Mouse (Mus musculus): ENCODE results near the gene Smarcc2.
A peak's percentile ranks its signal among the peaks of the same experiment; 100 is the strongest.
"Not testable (repeated sequence)": the region's sequence is repeated elsewhere in the genome, so short reads cannot be mapped to it uniquely, and the experiment has no call there.

Smarcc2 gene

DNA sequence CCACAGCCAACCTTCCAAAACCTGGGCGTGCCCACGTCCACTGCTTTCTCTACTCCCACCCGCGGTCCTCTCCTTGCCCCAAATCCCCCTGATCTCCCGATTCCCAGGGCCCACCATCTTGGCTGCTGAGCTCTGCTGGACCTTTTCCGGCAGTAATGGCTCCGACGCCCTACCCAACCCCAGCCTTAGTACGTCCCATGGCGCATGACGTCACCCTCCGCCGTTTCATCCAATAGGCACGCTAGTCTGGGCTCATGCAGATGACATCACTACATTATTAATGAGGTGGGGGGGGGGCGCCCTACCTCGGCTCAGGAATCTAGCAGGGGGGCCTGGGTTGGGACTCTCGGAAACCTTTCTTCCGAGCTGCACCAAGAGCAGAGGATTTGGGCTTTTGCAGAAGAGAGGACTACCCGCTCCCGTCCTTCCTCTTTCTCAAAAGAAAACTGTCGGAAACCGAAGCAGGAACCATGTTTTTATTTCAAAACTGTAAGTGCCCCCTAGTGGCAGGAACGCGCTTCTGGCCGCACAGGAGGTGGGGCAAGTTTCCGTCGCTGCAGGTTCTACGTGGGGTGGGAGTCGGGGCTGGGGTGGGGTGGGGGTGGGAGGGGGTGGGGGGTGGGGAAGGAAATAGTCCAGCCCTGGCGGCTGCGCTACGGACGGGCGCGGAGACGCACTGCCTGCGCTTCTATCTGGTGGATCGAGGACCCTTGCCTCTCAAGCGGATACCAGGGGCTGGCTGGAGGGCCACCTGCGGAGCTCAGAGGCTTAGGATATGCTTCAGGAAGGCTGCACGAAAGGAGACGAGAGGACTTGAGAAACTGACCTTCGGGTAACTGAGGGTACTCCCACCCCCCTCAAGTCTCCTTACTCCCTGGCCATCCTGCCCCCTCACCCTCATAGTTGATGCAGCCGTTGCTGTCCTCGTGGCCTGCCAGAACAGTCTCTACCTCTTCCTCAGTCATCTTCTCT, 34.9 kb downstream of the Smarcc2 start, which contains the start of gene Myl6:
Gene Myl6 (minus strand): TSS at position 451 of the 972 bp plus-strand sequence.
- peak; percentile 97 for DNase-seq (ENCODE audit: low spot score)

DNA sequence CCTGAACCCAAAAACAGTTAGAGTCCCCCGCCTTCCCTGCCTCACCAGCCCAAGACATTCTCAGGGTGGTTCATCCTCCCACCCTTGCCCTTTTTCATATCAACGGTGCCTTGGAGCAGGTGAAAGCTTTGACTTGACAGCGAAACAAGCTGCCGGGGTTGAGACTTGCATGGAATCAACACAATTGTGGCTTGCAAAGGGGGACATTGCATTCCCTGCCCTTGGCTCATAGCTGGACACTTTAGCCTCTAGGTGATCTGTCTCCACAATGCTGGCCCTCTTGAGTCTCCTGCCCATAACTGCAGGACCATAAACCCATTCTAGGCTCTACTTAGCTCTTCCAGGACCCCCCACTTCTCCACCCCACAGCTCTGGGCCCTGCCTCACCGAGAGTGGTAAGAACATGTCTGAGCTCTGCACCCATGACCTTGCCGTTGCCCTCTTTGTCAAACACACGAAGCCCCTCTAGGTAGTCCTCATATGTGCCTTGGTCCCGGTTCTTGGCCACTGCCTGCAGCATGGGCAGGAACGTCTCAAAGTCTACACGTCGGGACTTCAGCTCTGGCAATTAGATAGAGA, 35.7 kb downstream of the Smarcc2 start:
- no peak for DNase-seq (ENCODE audit: low spot score)

DNA sequence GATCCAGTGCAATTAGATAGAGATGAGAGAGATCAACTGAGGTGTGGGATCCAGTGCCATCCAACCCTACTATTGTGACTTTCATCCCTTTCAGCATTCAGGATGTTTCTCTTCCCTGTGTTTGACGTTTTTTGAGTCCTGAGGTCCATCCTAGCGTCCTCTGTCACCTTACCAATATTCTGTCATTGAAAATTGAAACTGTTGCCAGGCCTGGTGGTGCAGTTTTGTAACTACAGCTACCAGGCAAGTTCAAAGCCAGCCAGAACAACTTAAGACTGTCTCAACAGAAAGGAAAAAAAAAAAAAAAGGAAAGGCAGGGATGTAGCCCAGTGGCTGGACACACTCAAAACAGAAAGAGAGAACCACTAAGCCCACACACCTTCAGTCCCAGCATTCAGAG, 36.2 kb downstream of the Smarcc2 start:
- no peak for DNase-seq (ENCODE audit: low spot score)

DNA sequence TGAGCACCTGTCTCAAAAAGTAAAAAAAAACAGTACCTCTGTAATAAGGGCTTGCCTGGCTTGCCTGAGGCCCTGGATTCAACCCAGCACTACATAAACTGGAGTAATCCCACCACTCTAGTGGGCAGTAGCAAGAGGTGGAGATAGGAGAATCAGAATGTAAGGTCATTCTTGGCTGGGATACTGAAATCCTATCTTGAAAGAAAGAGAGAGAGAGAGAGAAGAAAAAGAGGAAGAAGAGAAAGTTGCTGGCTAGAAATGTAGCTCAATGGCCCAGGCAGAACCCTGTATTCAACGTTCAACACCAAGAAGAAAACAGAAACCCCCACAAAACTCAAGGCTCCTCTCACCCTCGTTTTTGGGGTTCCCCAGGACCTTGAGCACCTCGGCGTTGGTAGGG, 36.9 kb downstream of the Smarcc2 start:
- no peak for DNase-seq (ENCODE audit: low spot score)

DNA sequence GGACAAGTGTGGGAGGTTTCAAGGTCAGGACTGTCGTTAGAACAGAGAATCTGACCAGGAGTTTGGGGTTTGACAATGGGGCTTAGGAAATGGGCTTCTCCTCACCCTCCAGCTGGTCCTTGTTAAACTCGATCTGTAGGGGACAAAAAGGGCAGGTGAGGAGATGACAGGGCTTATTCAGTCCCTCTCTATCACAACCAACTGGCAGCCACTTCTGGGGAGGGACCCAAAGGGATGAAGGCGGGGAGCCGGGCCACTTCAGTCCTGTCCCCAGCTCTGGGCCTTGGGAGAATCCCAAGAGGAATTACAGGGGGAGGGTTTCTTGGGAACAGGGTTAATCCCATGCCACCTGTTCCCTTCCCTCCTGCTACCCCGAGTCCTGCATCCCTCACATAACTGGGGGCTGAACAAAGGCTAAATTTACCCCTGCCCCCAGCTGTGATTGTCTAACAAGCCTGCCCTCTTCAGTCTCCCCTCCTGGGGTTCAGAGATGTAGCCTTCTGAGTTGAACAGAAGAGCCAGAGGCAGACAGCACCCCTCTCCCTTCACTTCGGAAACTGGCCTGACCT, 37.5 kb downstream of the Smarcc2 start:
- no peak for DNase-seq (ENCODE audit: low spot score)

DNA sequence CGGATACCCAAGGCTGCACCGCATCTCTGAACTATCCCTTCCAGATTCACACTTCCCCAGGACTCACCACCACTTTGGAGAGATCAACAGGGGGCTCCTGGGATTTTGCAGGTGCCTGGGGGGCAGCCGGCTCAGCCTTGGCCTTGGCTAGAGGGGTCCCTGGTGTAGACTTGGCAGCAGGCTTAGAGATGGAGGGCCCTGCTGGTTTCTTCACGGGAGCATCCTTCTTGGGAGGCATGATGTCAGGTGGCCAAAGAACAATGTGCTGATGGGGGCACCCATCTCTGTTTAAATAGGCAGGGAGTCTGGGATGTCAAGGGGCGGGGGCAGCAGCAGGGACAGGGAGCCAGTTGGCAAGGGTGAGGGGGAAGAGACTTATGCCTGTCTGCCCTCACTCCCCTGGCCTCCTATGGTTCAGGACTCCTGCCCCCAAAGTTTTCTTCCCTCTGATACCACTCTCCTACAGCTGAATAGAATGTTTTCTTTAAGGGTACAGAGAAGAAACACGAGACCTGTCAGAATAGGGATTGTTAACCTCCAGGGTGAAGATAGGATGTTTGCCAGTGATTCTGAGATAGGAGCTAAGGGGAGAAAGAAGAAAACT, 38.2 kb downstream of the Smarcc2 start:
- no peak for DNase-seq (ENCODE audit: low spot score)

DNA sequence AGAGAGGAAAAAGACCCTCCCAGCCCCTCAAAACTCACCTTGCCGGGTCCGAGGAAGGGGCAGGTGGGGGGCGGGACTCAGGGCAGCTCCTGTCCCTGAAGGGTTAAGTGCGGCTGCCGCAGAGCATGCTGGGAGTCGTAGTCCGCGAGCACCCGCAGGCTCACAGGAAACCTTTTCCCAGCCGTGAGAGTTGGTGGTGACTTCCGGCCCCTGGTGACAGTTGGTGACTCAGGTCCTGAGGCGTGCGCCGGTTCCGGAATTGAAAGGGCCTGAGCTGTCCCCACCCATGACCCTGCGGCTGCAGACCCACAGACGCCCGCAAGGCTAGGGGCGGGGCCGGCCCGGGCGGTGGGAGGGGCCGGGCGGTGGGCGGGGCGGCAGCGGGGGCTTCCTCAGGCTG, 39.5 kb downstream of the Smarcc2 start, which contains the start of gene Myl6b:
Gene Myl6b (minus strand): TSS at position 96 of the 400 bp plus-strand sequence.
- DNase-seq (ENCODE audit: low spot score): peak; percentile 82

DNA sequence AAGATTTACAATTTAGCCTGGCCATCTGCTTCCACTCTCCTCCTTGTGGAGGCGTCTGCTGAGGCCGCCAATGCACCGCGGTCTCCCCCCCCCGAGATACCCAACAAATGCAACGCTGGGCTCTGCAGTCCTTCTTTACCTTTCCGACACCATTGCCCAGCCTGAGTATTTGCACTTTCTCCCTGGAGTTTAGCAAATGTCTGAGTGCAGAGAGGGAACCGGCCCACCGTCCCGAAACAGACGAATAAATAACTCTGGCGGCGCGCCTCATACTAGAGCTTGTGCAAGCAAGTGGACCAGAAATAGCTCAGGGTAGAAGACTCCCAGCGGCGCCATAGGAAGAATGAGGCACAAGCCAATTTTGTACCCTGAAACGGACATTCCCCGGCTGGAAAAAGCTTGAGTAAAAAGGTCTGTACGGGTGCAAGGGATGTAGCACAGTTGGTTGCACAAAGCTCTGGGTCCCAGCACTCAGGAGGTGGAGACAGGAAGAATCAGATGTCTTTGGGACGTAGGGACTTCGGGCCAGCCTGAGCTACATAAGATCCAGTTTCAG, 40.1 kb downstream of the Smarcc2 start:
- peak; percentile 49 for DNase-seq (ENCODE audit: low spot score)

DNA sequence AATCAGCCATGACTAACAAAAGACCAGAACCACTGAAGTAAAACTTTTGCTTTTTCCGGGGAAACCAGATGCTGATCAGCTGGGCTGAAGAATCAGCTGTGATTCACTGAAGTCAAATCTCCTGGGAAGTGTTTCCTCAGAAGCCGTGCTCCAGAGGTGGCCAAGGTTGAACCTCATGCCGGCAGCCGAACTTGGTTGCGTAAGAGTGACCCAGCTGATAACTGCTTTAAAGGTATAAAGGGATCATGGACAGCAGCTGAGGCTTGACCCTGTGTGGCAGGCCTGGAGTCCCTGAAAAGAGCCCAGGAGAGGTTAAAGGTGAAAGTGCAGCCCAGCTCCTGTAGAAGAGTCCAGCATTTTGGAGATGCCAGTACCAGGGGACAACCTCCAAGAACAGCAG, 43.3 kb downstream of the Smarcc2 start:
- DNase-seq (ENCODE audit: low spot score): no peak

DNA sequence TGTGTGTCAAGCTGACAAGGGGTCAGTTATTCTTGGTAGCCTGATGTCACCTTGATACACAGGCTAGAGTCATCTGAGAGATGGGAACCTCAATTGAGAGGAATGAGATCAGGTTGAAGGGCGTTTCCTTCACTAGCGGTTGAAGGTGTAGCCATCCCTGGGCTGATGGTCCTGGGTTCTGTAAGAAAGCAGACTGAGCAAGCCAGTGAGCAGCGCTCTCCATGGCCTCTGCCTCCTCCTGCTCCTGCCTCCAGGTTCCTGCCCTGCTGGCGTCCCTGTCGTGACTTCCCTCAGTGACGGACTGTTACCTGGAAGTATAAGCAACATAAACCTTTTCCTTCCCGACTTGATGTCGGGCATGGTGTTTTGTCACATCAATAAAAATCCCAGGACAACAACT, 44.5 kb downstream of the Smarcc2 start:
- no peak for DNase-seq (ENCODE audit: low spot score)

DNA sequence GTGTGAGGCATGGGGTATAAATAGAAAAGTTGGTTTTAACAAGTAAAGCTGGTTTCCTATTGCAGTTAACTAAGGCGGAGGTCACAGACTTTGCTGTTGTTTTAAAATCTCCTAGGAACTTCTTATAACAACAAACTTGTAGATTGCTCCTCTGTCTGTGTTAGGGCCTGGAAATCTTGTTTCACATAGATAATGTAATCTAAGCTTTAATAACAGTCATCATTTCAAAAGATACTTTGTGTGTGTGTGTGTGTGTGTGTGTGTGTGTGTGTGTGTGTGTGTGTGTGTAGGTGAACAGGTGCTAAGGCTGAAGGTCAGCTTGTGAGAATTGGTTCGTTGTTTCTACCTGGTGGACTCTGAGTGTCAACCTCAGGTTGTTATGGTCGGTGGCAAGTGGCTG, 45.0 kb downstream of the Smarcc2 start:
- DNase-seq (ENCODE audit: low spot score): no peak

DNA sequence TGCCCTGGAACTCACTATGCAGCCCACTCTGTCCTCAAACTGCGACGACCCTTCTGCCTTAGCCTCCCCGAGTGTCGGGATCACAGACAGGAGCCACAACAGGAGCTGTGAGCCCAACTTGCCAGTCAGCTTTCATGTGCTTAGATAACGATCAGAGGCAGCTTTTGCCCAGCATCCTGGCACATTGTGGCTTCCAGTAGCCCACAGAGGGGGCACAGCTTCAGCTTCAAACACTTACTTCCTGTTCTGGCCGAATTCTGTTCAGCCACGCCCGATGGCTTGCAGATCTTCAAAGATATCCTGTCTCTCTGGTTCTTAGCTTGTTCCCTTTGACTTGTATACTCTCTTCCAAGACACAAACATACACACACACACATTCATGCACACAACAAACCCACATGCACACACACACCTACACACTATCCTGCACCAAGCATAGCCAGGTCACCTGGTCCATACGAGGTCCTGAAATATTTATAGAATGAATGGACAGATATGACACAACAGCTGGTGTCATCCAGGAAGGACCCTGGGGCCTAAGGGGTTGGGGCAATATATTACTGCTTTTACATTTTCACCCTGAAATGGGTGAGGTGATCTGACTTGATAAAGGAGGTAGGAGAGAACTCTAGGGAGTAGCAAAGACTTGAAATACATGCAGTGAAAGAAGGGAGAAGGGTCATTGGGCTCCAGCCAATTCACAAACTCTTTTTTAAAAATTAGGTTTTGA, 45.8 kb downstream of the Smarcc2 start:
- no peak for DNase-seq (ENCODE audit: low spot score)

DNA sequence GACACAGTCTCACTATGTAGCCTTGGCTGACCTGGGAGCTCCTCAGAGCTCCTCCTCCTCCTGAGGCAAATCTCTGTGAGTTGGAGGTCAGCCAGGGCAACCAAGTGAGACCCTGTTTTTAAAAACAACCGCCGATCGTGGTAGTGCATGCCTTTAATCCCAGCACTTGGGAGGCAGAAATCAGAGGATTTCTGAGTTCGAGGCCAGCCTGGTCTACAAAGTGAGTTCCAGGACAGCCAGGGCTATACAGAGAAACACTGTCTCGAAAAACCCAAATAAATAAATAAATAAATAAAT, 46.3 kb downstream of the Smarcc2 start:
- not testable (repeated sequence) for DNase-seq (ENCODE audit: low spot score)

DNA sequence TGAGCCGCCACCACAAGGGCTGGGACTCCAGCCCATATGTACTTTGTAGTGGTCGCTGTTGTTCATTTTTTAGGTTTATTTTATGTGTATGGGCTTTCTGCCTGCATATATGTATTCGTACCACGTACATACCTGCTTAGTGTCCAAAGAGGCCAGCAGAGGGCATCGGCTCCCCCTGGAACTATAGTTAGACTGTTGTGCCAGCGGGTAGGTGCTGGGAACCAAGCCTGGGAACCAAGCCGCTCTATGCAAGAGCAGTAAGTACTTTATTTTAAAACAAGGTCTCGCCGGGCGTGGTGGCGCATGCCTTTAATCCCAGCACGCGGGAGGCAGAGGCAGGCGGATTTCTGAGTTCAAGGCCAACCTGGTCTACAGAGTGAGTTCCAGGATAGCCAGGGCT, 46.9 kb downstream of the Smarcc2 start:
- DNase-seq (ENCODE audit: low spot score): no peak

DNA sequence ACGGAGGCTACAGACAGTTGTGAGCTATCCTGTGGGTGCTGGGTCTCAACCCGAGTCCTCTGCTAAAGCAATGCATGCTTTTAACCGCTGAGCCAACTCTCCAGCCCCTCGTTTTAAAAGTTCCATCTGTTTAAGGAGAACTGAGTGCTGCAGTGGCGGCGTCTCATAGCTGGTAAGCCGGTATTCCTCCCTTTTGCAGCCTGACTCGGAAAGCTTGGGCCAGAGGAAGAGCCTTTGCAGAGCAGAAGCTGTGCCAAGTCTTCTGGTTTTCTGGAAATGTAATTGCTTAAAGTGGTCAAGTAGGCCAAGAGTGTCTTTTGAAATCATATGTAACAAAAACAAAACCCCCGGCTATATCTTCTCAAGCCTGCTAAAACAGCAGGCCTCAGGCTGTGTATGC, 49.2 kb downstream of the Smarcc2 start:
- no peak for DNase-seq (ENCODE audit: low spot score)

DNA sequence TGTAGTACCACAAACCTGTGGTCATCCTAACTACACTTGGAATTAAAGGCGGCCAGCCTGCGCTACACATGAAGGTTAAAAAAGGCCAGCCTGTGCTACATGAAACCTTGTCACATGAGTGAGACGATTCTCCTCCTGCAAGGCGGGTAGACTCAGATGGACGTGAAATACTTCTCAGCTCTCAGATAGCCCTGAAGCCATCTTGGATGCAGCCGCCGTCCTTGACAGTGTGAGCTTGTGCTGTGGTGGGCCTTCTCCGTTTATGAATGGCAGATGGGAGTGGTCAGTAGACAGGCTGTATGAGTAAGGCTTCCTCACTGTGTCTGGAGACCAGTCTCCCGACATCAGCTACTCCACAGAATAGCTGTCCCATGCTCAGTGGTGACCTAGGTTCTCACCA, 50.2 kb downstream of the Smarcc2 start:
- DNase-seq (ENCODE audit: low spot score): no peak

DNA sequence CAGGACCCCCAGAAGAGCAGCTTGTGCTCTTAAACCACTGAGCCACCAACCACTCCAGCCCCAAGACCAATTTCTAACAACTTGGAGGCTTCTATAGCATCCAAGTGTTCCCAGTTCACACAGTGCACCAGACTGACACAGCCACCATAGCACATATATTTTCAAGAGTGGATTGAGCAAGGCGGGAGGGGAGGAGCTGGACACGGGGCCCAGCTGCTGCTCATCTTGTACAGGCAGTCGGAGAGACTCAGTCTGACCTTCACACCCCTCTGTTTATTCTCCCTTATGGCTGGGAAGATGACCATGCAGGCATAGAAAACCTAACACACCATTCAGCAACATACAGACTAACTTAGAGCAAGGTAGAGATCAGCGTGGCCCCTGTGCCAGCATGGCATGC, 50.8 kb downstream of the Smarcc2 start:
- DNase-seq (ENCODE audit: low spot score): no peak

DNA sequence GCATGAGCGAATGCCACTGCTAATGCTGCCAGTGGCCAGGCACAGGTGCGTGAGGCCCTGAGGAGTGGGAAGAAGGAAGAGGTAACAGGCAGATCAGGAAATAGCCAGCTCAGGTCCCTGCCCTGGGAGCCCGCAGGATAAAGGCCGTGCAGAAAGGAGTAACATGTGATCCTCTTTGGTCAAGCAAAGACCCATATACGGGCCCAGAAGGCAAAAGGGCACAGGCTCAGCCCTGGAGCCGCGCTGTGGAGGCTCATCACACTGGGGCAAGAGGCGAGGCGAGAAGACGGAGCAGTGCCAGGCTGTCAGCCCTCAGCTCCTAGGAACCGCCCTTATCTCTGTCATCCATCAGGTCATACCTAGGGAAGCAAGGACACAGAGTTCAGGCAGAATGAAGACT, 51.3 kb downstream of the Smarcc2 start:
- no peak for DNase-seq (ENCODE audit: low spot score)

DNA sequence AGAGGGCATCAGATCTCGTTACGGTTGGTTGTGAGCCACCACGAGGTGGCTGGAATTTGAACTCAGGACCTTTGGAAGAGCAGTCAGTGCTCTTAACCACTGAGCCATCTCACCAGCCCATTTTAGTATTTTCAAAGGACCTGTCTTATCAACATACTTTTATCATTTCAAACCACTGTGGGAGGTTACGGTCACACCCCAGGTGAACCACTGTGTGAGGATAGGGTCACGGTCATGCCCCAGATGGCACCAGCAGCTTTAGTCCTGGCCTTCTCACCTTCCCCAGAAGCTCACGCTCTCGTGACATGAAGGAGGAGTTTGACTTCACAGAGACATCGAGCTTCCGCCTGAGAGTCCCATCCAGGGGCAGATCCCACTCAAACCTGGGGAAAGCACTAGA, 52.1 kb downstream of the Smarcc2 start:
- DNase-seq (ENCODE audit: low spot score): no peak

DNA sequence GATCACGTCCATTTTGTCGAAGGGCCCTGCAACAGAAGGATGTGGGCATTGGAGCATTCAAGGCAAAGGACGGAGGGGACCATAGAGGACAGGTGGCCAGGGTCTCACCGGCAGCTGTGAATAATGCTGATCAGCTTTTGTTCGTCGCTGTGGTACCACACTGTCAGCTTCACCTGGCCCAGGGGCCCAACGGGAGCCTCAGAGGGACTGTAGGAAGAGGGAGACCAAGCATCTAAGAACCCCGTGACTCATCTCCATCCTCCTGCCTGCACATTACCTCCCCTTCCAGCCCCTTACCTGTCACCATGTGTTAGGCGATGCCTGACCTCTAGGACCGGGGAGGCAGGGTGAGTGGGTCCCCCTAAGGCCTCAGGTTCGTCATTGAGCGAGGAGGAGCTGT, 52.7 kb downstream of the Smarcc2 start:
- DNase-seq (ENCODE audit: low spot score): no peak

DNA sequence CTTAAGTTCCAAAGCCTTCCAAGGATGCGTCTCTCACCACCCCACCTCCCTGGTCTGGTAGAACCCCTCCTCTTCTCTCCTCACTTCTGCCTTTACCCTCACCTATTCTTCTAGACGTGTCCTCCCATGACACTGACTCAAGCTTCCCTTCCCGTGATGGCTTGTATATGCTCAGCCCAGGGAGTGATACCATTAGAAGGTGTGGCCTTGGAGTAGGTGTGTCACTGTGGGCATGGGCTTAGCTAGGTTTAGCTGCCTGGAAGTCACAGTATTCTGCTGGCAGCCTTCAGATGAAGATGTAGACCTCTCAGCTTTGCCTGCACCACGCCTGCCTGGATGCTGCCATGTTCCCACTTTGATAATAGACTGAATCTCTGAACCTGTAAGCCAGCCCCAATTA, 56.0 kb downstream of the Smarcc2 start:
- DNase-seq (ENCODE audit: low spot score): no peak

DNA sequence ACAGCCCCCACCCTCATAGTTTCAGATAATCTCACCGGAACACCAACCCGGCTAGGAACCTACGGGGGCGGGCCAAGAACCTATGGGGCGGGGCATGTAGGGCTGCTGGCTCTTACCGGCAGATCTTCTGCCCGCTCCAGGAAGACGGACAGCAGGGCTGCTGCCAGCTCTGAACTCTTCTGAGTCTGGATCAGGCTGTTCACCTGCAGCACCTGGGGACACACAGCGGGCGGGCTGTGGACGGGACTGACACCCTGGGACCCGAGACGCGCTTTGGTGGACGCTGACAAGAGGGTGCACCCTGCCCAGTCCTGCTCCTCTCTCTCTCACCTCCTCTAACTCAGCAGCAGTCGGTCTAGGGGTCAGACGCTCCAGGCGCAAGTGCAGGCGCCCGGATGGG, 57.0 kb downstream of the Smarcc2 start:
- no peak for DNase-seq (ENCODE audit: low spot score)

Data from ovary, postnatal 14 days (tissue).